In the genomic region with DNA sequence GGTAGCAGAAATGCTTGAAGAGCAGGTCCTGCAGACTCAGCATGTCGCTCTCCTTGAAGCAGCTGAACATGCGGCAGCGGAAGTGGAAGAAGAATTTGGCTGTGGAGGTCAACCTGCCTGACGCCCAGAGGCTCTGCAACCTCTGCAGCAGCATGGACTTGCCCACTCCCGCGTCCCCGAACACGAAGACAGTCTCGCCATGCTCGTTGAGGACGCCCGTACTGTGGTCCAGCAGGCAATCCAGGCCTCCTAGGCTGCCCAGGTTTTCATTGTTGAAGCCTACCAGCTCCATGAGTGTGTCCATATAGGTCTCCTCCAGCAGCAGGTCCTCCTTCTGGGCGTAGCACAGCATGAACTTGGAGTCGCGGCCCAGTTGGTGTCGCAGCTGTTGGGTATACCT, we compare ENCODE assay signal across 31 mouse cellular contexts. TPM values are rescaled to one million over a fixed set of nuclear protein-coding genes. Genes with fewer than 3 reads are reported as not detected.
A peak's percentile ranks its signal among the peaks of the same experiment; 100 is the strongest.
DNase-seq lines count a peak whose midpoint lies in the region; ATAC-seq and TF ChIP-seq lines count a peak whose summit lies in the region.
"Had no signal": no experiment of that assay in that cellular context is flagged by ENCODE, and none has a peak within 500 bp of the region (broad histone marks: within the 10 kb centered on the region; RNA-seq: fewer than 3 reads in every experiment).

No protein-coding gene starts in this region.

- 0 out of 2 replicates have a peak, but pooled peaks have one; percentile 7 for ATAC-seq in intestine, embryonic 14.5 days (replicated peaks; ENCODE audit: low FRiP score, low TSS enrichment, low read depth)
- no peak for ATAC-seq in intestine, embryonic 16.5 days
- no peak for ATAC-seq in neural tube, embryonic 13.5 days (ENCODE audit: low read depth)
- ATAC-seq: forebrain, embryonic 15.5 days; intestine, postnatal 0 days; midbrain, embryonic 15.5 days had no signal

- peak overlapping the region; percentile 38; the same call in 1 of the 2 replicates for H3K4me3 ChIP-seq in heart, embryonic 10.5 days
- no peak overlapping the region for H3K4me3 ChIP-seq in intestine, embryonic 14.5 days (ENCODE audit: low read depth, low read length)
- H3K4me3 ChIP-seq in intestine, embryonic 16.5 days (ENCODE audit: low read length) = no peak overlapping the region
- peak overlapping the region; percentile 40; the same call in 1 of the 2 replicates for H3K4me3 ChIP-seq in embryonic facial prominence, embryonic 10.5 days
- H3K4me3 ChIP-seq in neural tube, embryonic 13.5 days = no peak overlapping the region
- no peak overlapping the region for H3K4me3 ChIP-seq in left cerebral cortex, adult 2 months
- H3K4me3 ChIP-seq: embryonic facial prominence, embryonic 12.5 days; forebrain, embryonic 15.5 days; gastrocnemius, adult 2 months; midbrain, embryonic 15.5 days had no signal

- H3K4me2 ChIP-seq in intestine, embryonic 14.5 days (ENCODE audit: low read length) = no peak overlapping the region
- no peak overlapping the region for H3K4me2 ChIP-seq in intestine, embryonic 16.5 days (ENCODE audit: low read depth, low read length)
- peak overlapping the region; percentile 17; the same call in 1 of the 2 replicates for H3K4me2 ChIP-seq in neural tube, embryonic 13.5 days
- H3K4me2 ChIP-seq: forebrain, embryonic 15.5 days had no signal

- intact Hi-C loops in heart, postnatal 10 days (cut with DNase I) = no loop called here
- intact Hi-C loops in left cerebral cortex, adult 2 months (cut with DNase I) = no loop called here

- no peak overlapping the region for H3K27ac ChIP-seq in heart, embryonic 10.5 days
- H3K27ac ChIP-seq in intestine, embryonic 14.5 days (ENCODE audit: low read depth) = no peak overlapping the region
- no peak overlapping the region for H3K27ac ChIP-seq in intestine, embryonic 16.5 days (ENCODE audit: low read length)
- no peak overlapping the region for H3K27ac ChIP-seq in embryonic facial prominence, embryonic 10.5 days (replicated peaks)
- 0 out of 2 replicates have a peak overlapping the region, but pooled peaks have one; percentile 20 for H3K27ac ChIP-seq in neural tube, embryonic 13.5 days (replicated peaks)
- H3K27ac ChIP-seq in left cerebral cortex, adult 2 months = no peak overlapping the region
- H3K27ac ChIP-seq: embryonic facial prominence, embryonic 12.5 days; forebrain, embryonic 15.5 days; gastrocnemius, adult 2 months; hindbrain, postnatal 0 days; liver, embryonic 14.5 days; midbrain, embryonic 10.5 days; midbrain, embryonic 15.5 days; stomach, postnatal 0 days had no signal

- peaks cover 47% of the 10 kb centered on the region for H3K27me3 ChIP-seq in heart, embryonic 10.5 days (ENCODE audit: insufficient read depth, poor library complexity, severe bottlenecking)
- H3K27me3 ChIP-seq in intestine, embryonic 14.5 days (replicated peaks; ENCODE audit: control insufficient read depth, insufficient read depth, low read length) = peaks cover 18% of the 10 kb centered on the region; the same call in 1 of the 2 replicates
- H3K27me3 ChIP-seq in intestine, embryonic 16.5 days (replicated peaks; ENCODE audit: control insufficient read depth, insufficient read depth, low read length) = peaks cover 8% of the 10 kb centered on the region; the same call in 1 of the 2 replicates
- H3K27me3 ChIP-seq in embryonic facial prominence, embryonic 10.5 days (replicated peaks; ENCODE audit: low read depth, poor library complexity, severe bottlenecking) = peaks cover 41% of the 10 kb centered on the region
- H3K27me3 ChIP-seq in neural tube, embryonic 13.5 days = peaks cover 26% of the 10 kb centered on the region
- H3K27me3 ChIP-seq: CH12.LX had no signal

- DNase-seq in heart, embryonic 10.5 days (ENCODE audit: low spot score) = no peak
- no peak for DNase-seq in heart, postnatal 10 days
- peak; percentile 55 for DNase-seq in intestine, embryonic 14.5 days (ENCODE audit: low spot score)
- DNase-seq in embryonic facial prominence, embryonic 10.5 days (ENCODE audit: low spot score) = peak; percentile 17
- DNase-seq in left cerebral cortex, adult 18-20 months (ENCODE audit: low spot score in 2 of 2) = no peak
- DNase-seq in left cerebral cortex, adult 2 months (ENCODE audit: extremely low spot score in 1 of 2, low spot score in 2 of 2) = no peak
- DNase-seq: adrenal gland, adult 2 months; cerebellum, adult 8-10 months; cerebellum, postnatal 36 days; gastrocnemius, adult 2 months; gastrocnemius, postnatal 36 days; heart, postnatal 14 days; kidney, adult 9 months; kidney, postnatal 10 days; layer of hippocampus, adult 9-11 months; liver; lung, embryonic 14.5 days; right cerebral cortex, postnatal 4 days; thymus, adult 18-20 months; thymus, postnatal 25 days had no signal

- no peak for TF ChIP-seq CTCF in left cerebral cortex, adult 2 months (IDR thresholded peaks at IDR 0.05)

- peaks cover 23% of the 10 kb centered on the region for H3K4me1 ChIP-seq in heart, embryonic 10.5 days
- no peaks in the 10 kb centered on the region; the same call in 1 of the 2 replicates for H3K4me1 ChIP-seq in intestine, embryonic 14.5 days (replicated peaks; ENCODE audit: control insufficient read depth, insufficient read depth, low read length)
- peaks cover 5% of the 10 kb centered on the region; the same call in 1 of the 2 replicates for H3K4me1 ChIP-seq in intestine, embryonic 16.5 days (ENCODE audit: control insufficient read depth, insufficient read depth, low read length)
- H3K4me1 ChIP-seq in embryonic facial prominence, embryonic 10.5 days = peaks cover 27% of the 10 kb centered on the region
- H3K4me1 ChIP-seq in neural tube, embryonic 13.5 days (replicated peaks) = peaks cover 17% of the 10 kb centered on the region; the same call in 1 of the 2 replicates
- H3K4me1 ChIP-seq: forebrain, embryonic 15.5 days had no signal

- no peaks in the 10 kb centered on the region for H3K9me3 ChIP-seq in heart, embryonic 10.5 days
- H3K9me3 ChIP-seq in intestine, embryonic 14.5 days (ENCODE audit: control insufficient read depth, low read length) = no peaks in the 10 kb centered on the region
- H3K9me3 ChIP-seq in intestine, embryonic 16.5 days (ENCODE audit: control insufficient read depth, low read length) = no peaks in the 10 kb centered on the region
- H3K9me3 ChIP-seq in embryonic facial prominence, embryonic 10.5 days = no peaks in the 10 kb centered on the region
- no peaks in the 10 kb centered on the region for H3K9me3 ChIP-seq in neural tube, embryonic 13.5 days
- H3K9me3 ChIP-seq: embryonic facial prominence, embryonic 12.5 days; forebrain, embryonic 15.5 days; midbrain, embryonic 10.5 days; midbrain, embryonic 15.5 days had no signal

- no peaks in the 10 kb centered on the region for H3K36me3 ChIP-seq in heart, embryonic 10.5 days
- H3K36me3 ChIP-seq in intestine, embryonic 14.5 days (ENCODE audit: control insufficient read depth, insufficient read depth, low read length) = no peaks in the 10 kb centered on the region
- H3K36me3 ChIP-seq in intestine, embryonic 16.5 days (ENCODE audit: control insufficient read depth, insufficient read depth, low read length) = 0 out of 2 replicates have a peak, but pooled peaks cover 3% of the 10 kb centered on the region
- no peaks in the 10 kb centered on the region for H3K36me3 ChIP-seq in embryonic facial prominence, embryonic 10.5 days (replicated peaks)
- no peaks in the 10 kb centered on the region for H3K36me3 ChIP-seq in neural tube, embryonic 13.5 days
- H3K36me3 ChIP-seq: embryonic facial prominence, embryonic 12.5 days; forebrain, embryonic 15.5 days; midbrain, embryonic 10.5 days; midbrain, embryonic 15.5 days had no signal

- 69% methylated on average over 16 of the region's 16 CpGs for WGBS in heart, embryonic 10.5 days
- 77% methylated on average over 16 of the region's 16 CpGs for WGBS in intestine, embryonic 14.5 days
- 84% methylated on average over 16 of the region's 16 CpGs for WGBS in intestine, embryonic 16.5 days
- WGBS in embryonic facial prominence, embryonic 10.5 days = 80% methylated on average over 16 of the region's 16 CpGs
- 85% methylated on average over 16 of the region's 16 CpGs for WGBS in neural tube, embryonic 13.5 days

- no peak overlapping the region for H3K9ac ChIP-seq in intestine, embryonic 14.5 days (ENCODE audit: low read length)
- H3K9ac ChIP-seq in intestine, embryonic 16.5 days (ENCODE audit: low read depth, low read length) = no peak overlapping the region
- H3K9ac ChIP-seq in neural tube, embryonic 13.5 days = no peak overlapping the region
- H3K9ac ChIP-seq: embryonic facial prominence, embryonic 12.5 days; forebrain, embryonic 15.5 days; liver, embryonic 14.5 days; lung, embryonic 14.5 days; midbrain, embryonic 15.5 days had no signal

RNA-seq across cellular contexts. Expression of gene Nod1, which starts 27.9 kb away (rescaled TPM):
- 3.6 and 3.8 TPM in 2 replicates for polyA plus RNA-seq in heart, embryonic 10.5 days (2016; fragmentation: Nextera tagmentation; extraction: Ambion mirVana)
- 10 to 100 TPM; 14.2 to 15.8 TPM for total RNA-seq in heart, postnatal 10 days (2021)
- 5.6 and 6.7 TPM in 2 replicates for polyA plus RNA-seq in intestine, embryonic 14.5 days (2014; fragmentation: Nextera tagmentation; extraction: Ambion mirVana)
- 4.8 TPM in 2 replicates for polyA plus RNA-seq in intestine, embryonic 16.5 days (2015; fragmentation: Nextera tagmentation; extraction: Ambion mirVana)
- 1.2 and 1.4 TPM in 2 replicates for polyA plus RNA-seq in embryonic facial prominence, embryonic 10.5 days (2016; fragmentation: Nextera tagmentation; extraction: Ambion mirVana)
- 2.7 and 3.6 TPM in 2 replicates for polyA plus RNA-seq in neural tube, embryonic 13.5 days (2015; fragmentation: Nextera tagmentation; extraction: Ambion mirVana)
- 1 to 10 TPM; 2.6 to 4.3 TPM for total RNA-seq in left cerebral cortex, adult 18-20 months (2021)
- 1 to 10 TPM; 3.4 to 4.3 TPM for total RNA-seq in left cerebral cortex, adult 2 months (2021)

RNA-seq across cellular contexts. Expression of gene Ggct, which starts 48.2 kb away (rescaled TPM):
- 8.1 and 8.3 TPM in 2 replicates for polyA plus RNA-seq in heart, embryonic 10.5 days (2016; fragmentation: Nextera tagmentation; extraction: Ambion mirVana)
- total RNA-seq in heart, postnatal 10 days (2021) = 10 to 100 TPM in 1 of 2 experiments, 1 to 10 TPM in 1; 9.3 to 13.7 TPM
- 9.9 and 12.7 TPM in 2 replicates for polyA plus RNA-seq in intestine, embryonic 14.5 days (2014; fragmentation: Nextera tagmentation; extraction: Ambion mirVana)
- 9.6 and 13.2 TPM in 2 replicates for polyA plus RNA-seq in intestine, embryonic 16.5 days (2015; fragmentation: Nextera tagmentation; extraction: Ambion mirVana)
- polyA plus RNA-seq in embryonic facial prominence, embryonic 10.5 days (2016; fragmentation: Nextera tagmentation; extraction: Ambion mirVana) = 9.5 and 13.9 TPM in 2 replicates
- 16.0 and 18.3 TPM in 2 replicates for polyA plus RNA-seq in neural tube, embryonic 13.5 days (2015; fragmentation: Nextera tagmentation; extraction: Ambion mirVana)
- total RNA-seq in left cerebral cortex, adult 18-20 months (2021) = 10 to 100 TPM; 26.6 to 28.9 TPM
- total RNA-seq in left cerebral cortex, adult 2 months (2021) = 10 to 100 TPM; 27.7 to 29.3 TPM

Comparison
In these comparisons a context has a peak if more than half of its experiments do, and no peak if none do; other contexts are left out.
1. DNase-seq: peak in intestine, embryonic 14.5 days (single experiment) and embryonic facial prominence, embryonic 10.5 days (single experiment); none in heart, embryonic 10.5 days (single experiment), heart, postnatal 10 days (0 of 2), left cerebral cortex, adult 18-20 months (0 of 2) and left cerebral cortex, adult 2 months (0 of 2).
2. H3K4me3 ChIP-seq: peak in heart, embryonic 10.5 days (single experiment) and embryonic facial prominence, embryonic 10.5 days (single experiment); none in intestine, embryonic 14.5 days (single experiment), intestine, embryonic 16.5 days (single experiment), neural tube, embryonic 13.5 days (single experiment) and left cerebral cortex, adult 2 months (single experiment).